Mouse (Mus musculus) brown adipose tissue, adult 24 weeks (tissue): ENCODE results near the gene Oxct2a. TPM values are rescaled to one million over a fixed set of nuclear protein-coding genes. Genes with fewer than 3 reads are reported as not detected.

ENCODE experiments used
- polyA plus RNA-seq: library from polyadenylated mRNA; stranded (reverse); fragments of >200 nt; gene quantifications from 2 replicates; pipeline ENCODE4 v1.2.4, GENCODE M21; 2012; ENCODE audit not compliant: missing spikeins, insufficient read depth, insufficient read length

The Oxct2a gene
- polyA plus RNA-seq, 1 experiment: not detected

Other genes starting within 250 kb of the Oxct2a start
- gene Bmp8b, start 218.5 kb downstream of the Oxct2a start, polyA plus RNA-seq: 0.50 and 0.59 TPM in 2 replicates
- not detected in 2 replicates for gene Oxct2b, start 207.4 kb downstream of the Oxct2a start, polyA plus RNA-seq
- 20.4 and 23.5 TPM in 2 replicates for gene Ppie, start 183.7 kb downstream of the Oxct2a start, polyA plus RNA-seq
- gene Hpcal4, start 140.4 kb downstream of the Oxct2a start, polyA plus RNA-seq: 0.83 and 2.0 TPM in 2 replicates
- not detected in 2 replicates for gene Nt5c1a, start 122.1 kb downstream of the Oxct2a start, polyA plus RNA-seq
- 8.3 and 8.9 TPM in 2 replicates for gene Heyl, start 90.1 kb downstream of the Oxct2a start, polyA plus RNA-seq
- gene Pabpc4, start 61.3 kb downstream of the Oxct2a start, polyA plus RNA-seq: 45.5 and 52.1 TPM in 2 replicates
- gene Bmp8a, start 19.6 kb upstream of the Oxct2a start, polyA plus RNA-seq: not detected in 2 replicates